Mouse (Mus musculus): ENCODE measurements around the gene Krt16. TPM values are rescaled to one million over a fixed set of nuclear protein-coding genes. Genes with fewer than 3 reads are reported as not detected.

Gene Krt16
- polyA plus RNA-seq, 1 experiment from 2014 or later: not detected

GRCm38 (mm10) chr11:100277726-100278480, 29.2 kb upstream of the Krt16 start:
- WGBS: 71% methylated on average over 15 of the region's 15 CpGs
- H3K4me3 ChIP-seq (replicated peaks): no peak overlapping the region
- H3K9me3 ChIP-seq: no peaks in the 10 kb centered on the region
- H3K36me3 ChIP-seq: no peaks in the 10 kb centered on the region
- no peak overlapping the region for H3K4me2 ChIP-seq
- ATAC-seq (ENCODE audit: insufficient number of reproducible peaks, insufficient read depth, low FRiP score, low TSS enrichment, low read depth): no peak
- H3K27me3 ChIP-seq: no peaks in the 10 kb centered on the region
- no peak overlapping the region for H3K9ac ChIP-seq (replicated peaks)
- H3K27ac ChIP-seq: no peak overlapping the region
- no peaks in the 10 kb centered on the region for H3K4me1 ChIP-seq (replicated peaks)

- H3K27ac ChIP-seq: no peak overlapping the region
- H3K4me3 ChIP-seq (replicated peaks): no peak overlapping the region
- H3K36me3 ChIP-seq: no peaks in the 10 kb centered on the region
- H3K4me2 ChIP-seq: no peak overlapping the region
- peaks cover 5% of the 10 kb centered on the region; the same call in 1 of the 2 replicates for H3K27me3 ChIP-seq
- ATAC-seq (ENCODE audit: insufficient number of reproducible peaks, insufficient read depth, low FRiP score, low TSS enrichment, low read depth): no peak
- H3K4me1 ChIP-seq (replicated peaks): no peaks in the 10 kb centered on the region
- no peaks in the 10 kb centered on the region for H3K9me3 ChIP-seq
- H3K9ac ChIP-seq (replicated peaks): no peak overlapping the region
- 54% methylated on average over 5 of the region's 5 CpGs for WGBS
Measured at GRCm38 (mm10) chr11:100275466-100275865, 26.8 kb upstream of the Krt16 start.

- Histone ChIP-seq H3K4me1 (replicated peaks) (no peaks in the 10 kb centered on the region), H3K27ac (no peak overlapping the region), H3K9me3 (no peaks in the 10 kb centered on the region), H3K9ac (replicated peaks) (no peak overlapping the region), H3K4me3 (replicated peaks) (no peak overlapping the region), H3K27me3 (peaks cover 5% of the 10 kb centered on the region; the same call in 1 of the 2 replicates), H3K4me2 (no peak overlapping the region), H3K36me3 (no peaks in the 10 kb centered on the region)
- no peak for ATAC-seq (ENCODE audit: insufficient number of reproducible peaks, insufficient read depth, low FRiP score, low TSS enrichment, low read depth)
- 73% methylated on average over 7 of the region's 7 CpGs for WGBS
Measured at GRCm38 (mm10) chr11:100274719-100275118, 26.0 kb upstream of the Krt16 start.

GRCm38 (mm10) chr11:100271878-100272277, 23.2 kb upstream of the Krt16 start:
- ATAC-seq (ENCODE audit: insufficient number of reproducible peaks, insufficient read depth, low FRiP score, low TSS enrichment, low read depth): no peak
- WGBS: 78% methylated on average over 1 of the region's 1 CpGs
- no peak overlapping the region for H3K9ac ChIP-seq (replicated peaks)

GRCm38 (mm10) chr11:100269821-100270332, 21.2 kb upstream of the Krt16 start, which contains the start of gene Krt42:
Krt42 (minus strand) TSS chr11:100269871.
- Histone ChIP-seq H3K9me3 (no peaks in the 10 kb centered on the region), H3K4me3 (replicated peaks) (no peak within 1 kb of the TSS), H3K27me3 (peaks cover 10% of the 10 kb centered on the region; the same call in 1 of the 2 replicates), H3K36me3 (no peaks in the 10 kb centered on the region), H3K4me2 (no peak within 1 kb of the TSS), H3K9ac (replicated peaks) (no peak within 1 kb of the TSS), H3K4me1 (replicated peaks) (0 out of 2 replicates have a peak, but pooled peaks cover 4% of the 10 kb centered on the region), H3K27ac (no peak within 1 kb of the TSS)
- WGBS: 83% methylated on average over 7 of the region's 7 CpGs
- no peak for ATAC-seq (ENCODE audit: insufficient number of reproducible peaks, insufficient read depth, low FRiP score, low TSS enrichment, low read depth)

More at GRCm38 (mm10) chr11:100271878-100272277, 23.2 kb upstream of the Krt16 start:
- no peak overlapping the region for H3K27ac ChIP-seq
- peaks cover 7% of the 10 kb centered on the region; the same call in 1 of the 2 replicates for H3K27me3 ChIP-seq
- no peak overlapping the region for H3K4me3 ChIP-seq (replicated peaks)
- no peaks in the 10 kb centered on the region for H3K36me3 ChIP-seq
- 0 out of 2 replicates have a peak, but pooled peaks cover 4% of the 10 kb centered on the region for H3K4me1 ChIP-seq (replicated peaks)
- H3K4me2 ChIP-seq: no peak overlapping the region
- H3K9me3 ChIP-seq: no peaks in the 10 kb centered on the region

GRCm38 (mm10) chr11:100262058-100262980, 13.6 kb upstream of the Krt16 start:
- Histone ChIP-seq H3K4me2 (no peak overlapping the region), H3K27me3 (peaks cover 14% of the 10 kb centered on the region), H3K4me1 (replicated peaks) (peaks cover 14% of the 10 kb centered on the region), H3K27ac (no peak overlapping the region), H3K9ac (replicated peaks) (no peak overlapping the region), H3K36me3 (no peaks in the 10 kb centered on the region), H3K4me3 (replicated peaks) (no peak overlapping the region), H3K9me3 (no peaks in the 10 kb centered on the region)
- 21% methylated on average over 13 of the region's 13 CpGs for WGBS
- ATAC-seq (ENCODE audit: insufficient number of reproducible peaks, insufficient read depth, low FRiP score, low TSS enrichment, low read depth): peak; percentile 68

GRCm38 (mm10) chr11:100261235-100261605, 12.5 kb upstream of the Krt16 start:
- H3K27me3 ChIP-seq: peaks cover 9% of the 10 kb centered on the region
- H3K4me1 ChIP-seq (replicated peaks): peaks cover 14% of the 10 kb centered on the region
- no peaks in the 10 kb centered on the region for H3K36me3 ChIP-seq
- H3K27ac ChIP-seq: no peak overlapping the region
- 76% methylated on average over 9 of the region's 9 CpGs for WGBS
- no peaks in the 10 kb centered on the region for H3K9me3 ChIP-seq
- no peak overlapping the region for H3K9ac ChIP-seq (replicated peaks)
- ATAC-seq (ENCODE audit: insufficient number of reproducible peaks, insufficient read depth, low FRiP score, low TSS enrichment, low read depth): no peak
- H3K4me2 ChIP-seq: no peak overlapping the region
- no peak overlapping the region for H3K4me3 ChIP-seq (replicated peaks)

GRCm38 (mm10) chr11:100260514-100261234, 12.0 kb upstream of the Krt16 start, which contains the start of gene Krt17:
Krt17 (minus strand) TSS chr11:100261029.
- 82% methylated on average over 21 of the region's 21 CpGs for WGBS
- Histone ChIP-seq H3K27ac (no peak within 1 kb of the TSS), H3K4me3 (replicated peaks) (no peak within 1 kb of the TSS)

GRCm38 (mm10) chr11:100259079-100259478, 10.4 kb upstream of the Krt16 start:
- no peak for ATAC-seq (ENCODE audit: insufficient number of reproducible peaks, insufficient read depth, low FRiP score, low TSS enrichment, low read depth)

More at GRCm38 (mm10) chr11:100260514-100261234, 12.0 kb upstream of the Krt16 start, which contains the start of gene Krt17:
- ATAC-seq (ENCODE audit: insufficient number of reproducible peaks, insufficient read depth, low FRiP score, low TSS enrichment, low read depth): no peak
- Histone ChIP-seq H3K27me3 (peaks cover 9% of the 10 kb centered on the region), H3K4me1 (replicated peaks) (peaks cover 14% of the 10 kb centered on the region), H3K9ac (replicated peaks) (no peak within 1 kb of the TSS), H3K9me3 (no peaks in the 10 kb centered on the region), H3K4me2 (no peak within 1 kb of the TSS), H3K36me3 (no peaks in the 10 kb centered on the region)

GRCm38 (mm10) chr11:100257967-100258366, 9.3 kb upstream of the Krt16 start:
- no peak for ATAC-seq (ENCODE audit: insufficient number of reproducible peaks, insufficient read depth, low FRiP score, low TSS enrichment, low read depth)
- no peaks in the 10 kb centered on the region for H3K9me3 ChIP-seq
- no peak overlapping the region for H3K4me2 ChIP-seq
- no peaks in the 10 kb centered on the region for H3K36me3 ChIP-seq
- no peak overlapping the region for H3K9ac ChIP-seq (replicated peaks)
- H3K4me3 ChIP-seq (replicated peaks): no peak overlapping the region
- WGBS: 74% methylated on average over 1 of the region's 1 CpGs
- H3K4me1 ChIP-seq (replicated peaks): peaks cover 14% of the 10 kb centered on the region
- peaks cover 9% of the 10 kb centered on the region for H3K27me3 ChIP-seq
- no peak overlapping the region for H3K27ac ChIP-seq

More at GRCm38 (mm10) chr11:100259079-100259478, 10.4 kb upstream of the Krt16 start:
- Histone ChIP-seq H3K4me3 (replicated peaks) (no peak overlapping the region), H3K27ac (no peak overlapping the region), H3K4me2 (no peak overlapping the region), H3K36me3 (no peaks in the 10 kb centered on the region), H3K4me1 (replicated peaks) (peaks cover 14% of the 10 kb centered on the region), H3K27me3 (peaks cover 9% of the 10 kb centered on the region), H3K9ac (replicated peaks) (no peak overlapping the region), H3K9me3 (no peaks in the 10 kb centered on the region)
- WGBS: 92% methylated on average over 9 of the region's 9 CpGs

All from limb, embryonic 12.5 days (tissue).